Mouse (Mus musculus) heart, postnatal 14 days (tissue): ENCODE measurements around the gene Hoxa7. TPM values are rescaled to one million over a fixed set of nuclear protein-coding genes. Genes with fewer than 3 reads are reported as not detected.

Experiments used
- DNase-seq, 2 experiments: peaks; one replicate each; pipeline ENCODE4 v3.0.0; 2021 to 2022
- intact Hi-C: fragments of 180-260 bp; cut with DNase I; formaldehyde crosslinking; loops from one replicate; pipeline ENCODE4 v1.15.1; 2025
- long read RNA-seq, 2 experiments: library from polyadenylated mRNA; stranded (forward); transcript quantifications; one replicate each; pipeline ENCODE4 v2.0.0; 2021
- total RNA-seq, 2 experiments: library from RNA; stranded (reverse); gene quantifications; 2 replicates each; pipeline ENCODE4 v1.2.3; 2021

Gene Hoxa7
- total RNA-seq = under 1 TPM; 0.17 to 0.29 TPM
- long read RNA-seq, experiment 1 = 0 reads
- long read RNA-seq, experiment 2 = 0 reads

- intact Hi-C loops = loop anchor here (2.0 to 10.0 kb wide), 3 partner anchors 349 to 837 kb away; no protein-coding TSS in a partner anchor
- peak; percentile 83 to 92 for DNase-seq
These were observed at the start of gene Hoxa7 for GRCm38 (mm10) chr6:52221337-52221992. Gene Hoxa7, minus strand, starts transcription at chr6:52221854.

DNA sequence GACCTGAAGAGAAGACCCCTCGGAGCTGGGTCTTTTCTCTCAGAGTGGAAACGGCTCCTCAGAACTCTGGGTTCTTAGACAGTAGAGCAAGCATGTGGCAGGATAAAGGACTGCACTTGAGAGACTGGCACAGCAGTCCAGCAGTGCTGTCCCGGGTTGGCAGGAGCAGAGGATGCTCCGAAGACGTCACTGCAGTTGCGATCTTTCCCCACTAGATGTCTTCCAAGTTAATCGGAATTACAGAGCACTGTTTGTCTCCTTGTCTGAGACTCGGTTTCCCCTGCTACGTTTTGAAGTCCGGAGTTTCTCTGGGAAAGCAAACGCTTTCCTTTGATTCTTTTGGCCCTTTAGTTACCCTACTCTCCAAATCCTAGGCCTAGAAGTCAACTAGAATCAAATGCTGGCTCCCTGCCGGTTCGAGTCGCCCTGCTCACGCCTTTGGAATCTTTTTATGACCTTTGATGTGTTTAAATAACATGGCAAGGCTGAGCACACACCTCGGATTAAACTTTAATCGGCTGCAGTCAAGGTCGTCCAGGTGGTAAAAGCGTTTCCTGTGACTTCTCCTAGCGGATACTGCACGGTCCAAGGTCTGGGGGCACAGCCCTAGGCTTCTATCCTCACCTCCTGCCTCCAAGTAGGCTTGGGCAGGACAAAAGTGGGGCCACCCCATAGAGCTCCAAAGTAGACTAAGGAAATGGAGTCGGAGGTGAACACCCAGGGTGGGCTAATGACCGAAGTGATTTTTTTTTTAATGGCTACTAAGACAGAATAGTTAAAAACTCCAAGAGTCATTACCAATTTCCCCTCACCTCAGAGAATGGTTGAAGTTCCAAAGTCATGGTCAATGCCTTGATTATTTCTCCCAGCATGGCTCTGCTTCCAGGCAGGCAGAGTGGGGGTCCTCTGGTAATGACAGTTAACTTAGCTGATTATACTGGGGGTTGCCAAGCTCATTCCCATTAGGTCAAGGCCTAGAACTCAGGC, 49.1 kb upstream of the Hoxa7 start:
- intact Hi-C loops = loop anchor here (2.0 to 5.0 kb wide), 3 partner anchors 306 to 567 kb away; no protein-coding TSS in a partner anchor
- DNase-seq = peak; percentile 59 to 80

DNA sequence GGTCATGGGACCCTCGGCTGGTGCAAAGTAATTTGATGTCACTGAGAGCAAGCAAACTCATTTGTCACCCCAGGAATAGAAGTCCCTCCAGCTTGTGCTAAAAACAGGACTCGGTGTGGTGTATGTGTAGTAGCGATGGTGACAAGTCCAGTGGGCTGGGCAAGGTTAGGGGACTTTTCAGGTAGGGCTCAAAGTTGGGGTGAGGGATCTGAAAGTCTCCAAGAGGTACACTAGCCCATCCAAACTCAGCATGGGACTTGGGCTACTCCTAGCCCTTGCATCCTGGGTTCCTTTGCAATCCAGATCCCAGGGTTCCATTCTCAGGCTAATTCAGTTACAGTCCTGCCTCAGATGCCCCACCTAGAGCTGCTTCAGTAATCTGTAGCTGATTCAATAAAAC, 47.1 kb upstream of the Hoxa7 start:
- DNase-seq = no peak
- intact Hi-C loops = no loop called here

GRCm38 (mm10) chr6:52268341-52268740, 46.7 kb upstream of the Hoxa7 start:
- intact Hi-C loops = no loop called here
- no peak for DNase-seq

GRCm38 (mm10) chr6:52267691-52268090, 46.0 kb upstream of the Hoxa7 start:
- DNase-seq = no peak
- intact Hi-C loops = loop anchor here (2.0 kb wide), 1 partner anchor 45 kb away; the partner anchor contains the start of gene Evx1

- DNase-seq = no peak
- intact Hi-C loops = loop anchor here (2.0 kb wide), 1 partner anchor 46 kb away; the partner anchor contains the start of gene Evx1
These were observed 45.6 kb upstream of the Hoxa7 start for GRCm38 (mm10) chr6:52267221-52267620.

GRCm38 (mm10) chr6:52266666-52266985, 45.0 kb upstream of the Hoxa7 start:
- DNase-seq = no peak
- intact Hi-C loops = loop anchor here (2.0 kb wide), 1 partner anchor 46 kb away; the partner anchor contains the start of gene Evx1

DNA sequence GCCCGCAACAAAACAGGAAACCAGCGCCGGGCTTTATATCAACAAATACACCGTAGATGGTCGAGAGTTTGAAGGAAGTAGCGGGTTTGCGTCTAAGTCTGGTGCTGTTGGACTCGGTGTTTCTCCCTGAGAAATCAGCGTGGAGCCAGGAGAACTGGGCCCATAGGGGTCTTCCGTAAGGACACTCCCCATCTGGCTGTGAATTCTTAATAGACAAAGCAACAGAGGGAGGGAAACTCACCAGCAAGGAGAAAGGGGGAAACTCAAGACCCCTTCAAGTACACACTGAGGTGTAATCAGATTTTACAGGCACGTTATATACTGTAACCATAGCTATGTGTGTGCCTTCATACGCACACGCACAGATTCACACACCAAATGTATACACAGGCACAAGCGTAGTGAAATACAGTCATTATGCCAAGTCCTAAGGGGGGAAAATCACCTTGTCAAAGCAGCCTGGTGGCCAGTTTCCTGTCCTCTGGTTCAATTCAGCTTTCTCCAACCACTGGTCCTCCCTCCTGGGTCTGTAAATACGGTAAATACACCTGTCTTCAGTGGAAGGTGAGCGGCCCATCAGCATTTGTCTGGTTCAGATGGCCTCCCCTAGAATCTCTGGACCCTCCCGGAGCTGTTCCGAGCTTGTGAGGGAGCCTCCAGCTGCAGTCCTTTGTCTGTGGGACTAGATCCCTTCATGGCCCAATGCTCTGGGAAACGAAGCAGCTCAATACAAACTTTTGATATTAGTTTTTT, 44.4 kb upstream of the Hoxa7 start:
- intact Hi-C loops = loop anchor here (2.0 kb wide), 1 partner anchor 47 kb away; the partner anchor contains the start of gene Evx1
- no peak for DNase-seq

DNA sequence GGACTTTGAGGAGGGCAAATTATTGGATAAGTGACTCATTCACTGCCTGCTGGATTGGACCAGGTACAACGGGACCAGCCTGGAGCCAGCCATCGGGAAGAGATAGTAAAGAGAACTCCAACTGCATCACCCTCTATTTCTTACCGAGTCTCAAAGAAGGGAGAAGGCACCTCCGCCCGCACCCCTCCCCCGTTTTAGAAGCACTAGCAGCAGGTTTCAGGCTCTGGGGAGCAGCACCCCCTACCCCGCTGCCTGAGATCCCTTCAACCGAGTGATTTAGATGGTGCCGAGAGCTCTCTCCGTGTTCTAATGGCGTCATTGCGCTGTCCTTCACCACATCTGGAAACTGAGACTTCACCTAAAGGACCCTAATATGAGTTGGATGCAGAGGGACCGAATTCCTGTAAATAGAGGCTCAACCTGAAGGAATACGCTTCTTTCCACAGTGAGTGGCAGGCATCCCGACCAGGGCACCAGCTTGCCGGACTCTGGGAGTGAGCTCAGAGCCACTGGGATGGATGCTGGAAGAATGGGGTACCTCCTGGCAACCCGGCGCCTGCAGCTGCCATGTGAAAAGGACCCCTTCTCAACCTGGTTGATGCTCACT, 43.8 kb upstream of the Hoxa7 start:
- no peak for DNase-seq
- intact Hi-C loops = no loop called here

DNA sequence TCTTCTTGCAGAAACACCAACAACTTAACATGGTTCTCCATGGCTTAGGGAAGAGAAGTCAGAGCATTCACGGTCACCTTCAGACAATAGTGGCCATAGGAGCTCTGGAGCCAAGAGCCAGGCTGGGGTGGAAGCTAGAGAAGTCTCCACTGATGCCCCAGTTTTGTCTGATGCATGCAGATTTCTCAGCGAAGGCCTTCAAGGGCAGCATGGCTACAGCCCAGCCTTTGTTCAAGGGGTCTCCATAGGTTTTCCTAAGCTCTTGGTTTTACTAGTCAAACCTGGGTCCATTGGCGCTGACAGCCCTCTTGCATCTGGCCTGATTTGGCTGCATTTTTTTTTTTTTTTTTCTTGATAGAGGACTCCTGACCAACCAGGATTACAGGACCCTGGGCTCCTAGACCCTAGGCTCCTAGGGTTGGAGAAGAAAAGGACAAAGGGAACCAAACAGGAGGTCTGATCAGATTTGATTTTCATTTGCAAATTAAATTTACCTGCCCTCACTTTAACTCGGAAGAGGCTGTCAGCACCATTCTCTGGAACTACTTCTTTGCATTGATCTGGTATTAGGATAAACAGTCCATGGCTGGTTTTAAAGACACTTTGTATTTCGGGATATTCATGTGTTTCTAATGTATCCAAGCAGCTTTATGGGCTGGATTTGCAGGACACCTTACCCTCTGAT, 42.6 kb upstream of the Hoxa7 start:
- DNase-seq = no peak
- intact Hi-C loops = no loop called here

GRCm38 (mm10) chr6:52263321-52263585, 41.6 kb upstream of the Hoxa7 start:
- DNase-seq = no peak
- intact Hi-C loops = no loop called here

GRCm38 (mm10) chr6:52262463-52263320, 41.0 kb upstream of the Hoxa7 start:
- intact Hi-C loops = no loop called here
- DNase-seq = no peak

- intact Hi-C loops = no loop called here
- no peak for DNase-seq
These were observed 40.3 kb upstream of the Hoxa7 start for GRCm38 (mm10) chr6:52261751-52262462.

DNA sequence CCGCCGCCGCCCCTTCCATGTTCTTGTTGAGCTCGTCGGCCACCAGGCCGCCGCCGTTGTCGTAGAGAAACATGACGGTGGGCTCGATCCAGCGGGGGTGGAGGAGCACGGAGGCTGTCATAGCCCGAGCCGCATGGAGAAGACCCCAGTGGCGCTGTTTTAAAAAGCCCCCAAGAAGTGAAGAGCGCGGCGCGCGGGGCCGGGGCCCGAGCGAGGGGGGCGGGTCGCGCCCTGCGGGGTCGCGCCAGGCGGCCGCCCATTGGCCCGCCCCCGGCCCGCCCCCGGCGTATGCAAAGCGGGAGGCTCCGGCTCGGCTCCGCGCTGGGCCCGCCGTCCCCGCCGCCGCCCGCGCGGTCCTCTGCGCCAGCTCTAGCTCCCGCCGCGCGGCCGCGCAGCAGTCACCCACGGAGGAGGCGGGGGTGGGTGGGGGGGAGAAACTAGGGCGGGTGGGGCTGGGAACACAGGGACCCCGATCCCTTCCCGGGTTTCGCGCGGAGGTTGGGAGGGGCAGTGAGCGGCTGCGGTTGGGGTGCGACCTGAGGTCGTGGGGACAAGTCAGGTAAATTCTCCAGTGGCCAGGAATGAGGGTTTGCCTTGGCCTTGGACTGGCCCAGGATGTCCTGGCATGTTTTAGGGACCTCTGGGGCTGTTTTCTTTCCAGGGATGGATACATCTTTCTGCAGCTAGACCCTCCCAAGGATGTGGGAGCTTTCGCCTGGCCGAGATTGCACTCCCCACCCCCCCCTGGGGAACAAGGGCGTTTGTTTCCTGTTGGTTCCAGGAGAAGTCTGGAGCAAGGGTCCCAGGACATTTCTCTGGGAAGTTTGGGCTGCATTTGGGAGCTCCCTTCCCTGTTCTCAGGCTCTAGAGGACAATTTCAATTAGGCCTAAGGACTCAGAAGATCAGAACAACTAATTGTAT, 39.3 kb upstream of the Hoxa7 start, which contains the start of gene Hoxa13:
Gene Hoxa13 (minus strand): TSS at position 227 of the 922 bp plus-strand sequence.
- intact Hi-C loops = no loop called here
- no peak for DNase-seq

GRCm38 (mm10) chr6:52259811-52260261, 38.2 kb upstream of the Hoxa7 start:
- intact Hi-C loops = loop anchor here (5.0 kb wide), 4 partner anchors 707 to 1083 kb away; no protein-coding TSS in a partner anchor
- no peak for DNase-seq

DNA sequence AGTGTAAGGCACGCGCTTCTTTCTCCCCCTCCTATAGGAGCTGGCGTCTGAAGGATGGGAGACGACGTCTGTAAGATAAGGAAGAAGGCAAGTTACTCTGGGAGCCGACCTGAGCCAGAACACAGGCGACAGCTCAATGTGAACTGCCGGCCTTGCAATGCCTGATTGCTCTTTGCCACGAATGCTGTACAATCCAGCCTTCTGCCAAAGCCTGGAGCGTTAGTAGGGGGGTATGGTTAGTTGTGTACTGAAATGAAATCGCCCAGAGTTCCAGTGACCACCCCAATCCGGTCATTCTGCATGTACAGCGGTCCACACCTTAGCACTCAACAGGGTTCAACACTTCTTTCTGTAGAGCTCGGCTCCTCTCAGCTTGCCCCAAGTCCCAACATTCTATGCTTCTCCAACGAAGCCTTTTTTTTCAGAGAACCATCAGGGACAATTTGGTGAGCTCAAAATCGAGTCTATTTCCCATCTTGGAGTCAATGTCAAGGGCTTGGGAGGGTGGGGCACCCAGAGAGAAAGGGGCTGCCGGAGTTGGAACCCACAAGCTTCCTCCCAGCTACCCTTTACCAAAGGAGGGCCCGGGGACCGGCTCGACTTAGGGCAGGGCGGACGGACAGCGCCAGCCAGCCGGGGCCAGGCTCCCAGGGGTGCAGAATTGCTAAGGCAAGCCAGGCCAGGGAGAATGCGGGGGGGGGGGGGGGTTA, 37.6 kb upstream of the Hoxa7 start:
- intact Hi-C loops = loop anchor here (5.0 kb wide), 4 partner anchors 708 to 1082 kb away; no protein-coding TSS in a partner anchor
- DNase-seq = no peak
